Mouse (Mus musculus): ENCODE measurements at regions not wholly inside any gene's neighbourhood (a gene's known extent, or its start where the extent isn't known, plus 50 kb on each side); places are given as distances from the start of the nearest gene placed in this dataset.

- no peak for ATAC-seq
- WGBS (ENCODE audit: insufficient replicate concordance) = 64% methylated on average over 8 of the region's 8 CpGs
- H3K27ac ChIP-seq = no peak overlapping the region
- no peaks in the 10 kb centered on the region for H3K36me3 ChIP-seq
- H3K4me2 ChIP-seq = no peak overlapping the region
- H3K9me3 ChIP-seq (replicated peaks) = no peaks in the 10 kb centered on the region
- H3K9ac ChIP-seq = no peak overlapping the region
- H3K4me1 ChIP-seq = no peaks in the 10 kb centered on the region
- no peaks in the 10 kb centered on the region for H3K27me3 ChIP-seq (replicated peaks)
- no peak overlapping the region for H3K4me3 ChIP-seq
Measured at GRCm38 (mm10) chr7:39675124-39675846, 157.7 kb downstream of the Zfp619 start.

- no peak for ATAC-seq
- Histone ChIP-seq H3K4me3 (no peak overlapping the region), H3K9me3 (replicated peaks) (no peaks in the 10 kb centered on the region), H3K27me3 (replicated peaks) (no peaks in the 10 kb centered on the region), H3K27ac (no peak overlapping the region), H3K36me3 (no peaks in the 10 kb centered on the region), H3K4me1 (no peaks in the 10 kb centered on the region), H3K4me2 (no peak overlapping the region), H3K9ac (no peak overlapping the region)
- WGBS (ENCODE audit: insufficient replicate concordance) = 29% methylated on average over 1 of the region's 1 CpGs
Measured at GRCm38 (mm10) chr7:39675847-39676238, 158.3 kb downstream of the Zfp619 start.

GRCm38 (mm10) chr7:39680411-39680810, 162.8 kb downstream of the Zfp619 start:
- WGBS (ENCODE audit: insufficient replicate concordance) = 30% methylated on average over 2 of the region's 2 CpGs

GRCm38 (mm10) chr7:39696589-39696988, 179.0 kb downstream of the Zfp619 start:
- Histone ChIP-seq H3K9ac (no peak overlapping the region), H3K27me3 (replicated peaks) (no peaks in the 10 kb centered on the region), H3K4me3 (no peak overlapping the region), H3K9me3 (replicated peaks) (no peaks in the 10 kb centered on the region), H3K27ac (no peak overlapping the region), H3K4me2 (no peak overlapping the region), H3K36me3 (no peaks in the 10 kb centered on the region), H3K4me1 (no peaks in the 10 kb centered on the region)
- ATAC-seq = no peak
- 66% methylated on average over 2 of the region's 2 CpGs for WGBS (ENCODE audit: insufficient replicate concordance)

More at GRCm38 (mm10) chr7:39680411-39680810, 162.8 kb downstream of the Zfp619 start:
- ATAC-seq = no peak
- Histone ChIP-seq H3K27ac (no peak overlapping the region), H3K4me1 (no peaks in the 10 kb centered on the region), H3K36me3 (no peaks in the 10 kb centered on the region), H3K27me3 (replicated peaks) (no peaks in the 10 kb centered on the region), H3K4me2 (no peak overlapping the region), H3K9ac (no peak overlapping the region), H3K4me3 (no peak overlapping the region), H3K9me3 (replicated peaks) (no peaks in the 10 kb centered on the region)

GRCm38 (mm10) chr7:39701506-39701905, 183.9 kb downstream of the Zfp619 start:
- no peak overlapping the region for H3K4me2 ChIP-seq
- H3K4me3 ChIP-seq = no peak overlapping the region
- no peak overlapping the region for H3K27ac ChIP-seq
- H3K4me1 ChIP-seq = no peaks in the 10 kb centered on the region
- WGBS (ENCODE audit: insufficient replicate concordance) = 38% methylated on average over 2 of the region's 2 CpGs
- ATAC-seq = no peak
- H3K9ac ChIP-seq = no peak overlapping the region
- no peaks in the 10 kb centered on the region for H3K27me3 ChIP-seq (replicated peaks)
- no peaks in the 10 kb centered on the region for H3K36me3 ChIP-seq
- no peaks in the 10 kb centered on the region for H3K9me3 ChIP-seq (replicated peaks)

GRCm38 (mm10) chr7:39705118-39706095, 187.8 kb downstream of the Zfp619 start:
- H3K4me3 ChIP-seq = no peak overlapping the region
- no peak for ATAC-seq
- no peaks in the 10 kb centered on the region for H3K27me3 ChIP-seq (replicated peaks)
- H3K27ac ChIP-seq = no peak overlapping the region
- no peak overlapping the region for H3K4me2 ChIP-seq
- H3K4me1 ChIP-seq = no peaks in the 10 kb centered on the region
- no peak overlapping the region for H3K9ac ChIP-seq
- WGBS (ENCODE audit: insufficient replicate concordance) = 46% methylated on average over 5 of the region's 5 CpGs
- H3K36me3 ChIP-seq = no peaks in the 10 kb centered on the region
- no peaks in the 10 kb centered on the region for H3K9me3 ChIP-seq (replicated peaks)

- 48% methylated on average over 2 of the region's 2 CpGs for WGBS (ENCODE audit: insufficient replicate concordance)
- Histone ChIP-seq H3K36me3 (no peaks in the 10 kb centered on the region), H3K4me3 (no peak overlapping the region), H3K27me3 (replicated peaks) (no peaks in the 10 kb centered on the region), H3K27ac (no peak overlapping the region), H3K4me2 (no peak overlapping the region), H3K9me3 (replicated peaks) (no peaks in the 10 kb centered on the region), H3K9ac (no peak overlapping the region), H3K4me1 (no peaks in the 10 kb centered on the region)
- no peak for ATAC-seq
Measured at GRCm38 (mm10) chr7:39706606-39707005, 189.0 kb downstream of the Zfp619 start.

GRCm38 (mm10) chr7:39716340-39717150, 199.0 kb downstream of the Zfp619 start:
- 14% methylated on average over 11 of the region's 11 CpGs for WGBS (ENCODE audit: insufficient replicate concordance)

GRCm38 (mm10) chr7:39727935-39728557, 210.5 kb downstream of the Zfp619 start:
- Histone ChIP-seq H3K9me3 (replicated peaks) (no peaks in the 10 kb centered on the region), H3K4me2 (no peak overlapping the region), H3K9ac (no peak overlapping the region), H3K36me3 (no peaks in the 10 kb centered on the region), H3K4me1 (no peaks in the 10 kb centered on the region), H3K4me3 (no peak overlapping the region), H3K27me3 (replicated peaks) (no peaks in the 10 kb centered on the region), H3K27ac (no peak overlapping the region)
- WGBS (ENCODE audit: insufficient replicate concordance) = 62% methylated on average over 12 of the region's 12 CpGs
- ATAC-seq = no peak

More at GRCm38 (mm10) chr7:39716340-39717150, 199.0 kb downstream of the Zfp619 start:
- H3K27ac ChIP-seq = no peak overlapping the region
- H3K4me1 ChIP-seq = no peaks in the 10 kb centered on the region
- H3K9me3 ChIP-seq (replicated peaks) = no peaks in the 10 kb centered on the region
- H3K9ac ChIP-seq = no peak overlapping the region
- H3K4me2 ChIP-seq = no peak overlapping the region
- H3K4me3 ChIP-seq = no peak overlapping the region
- H3K36me3 ChIP-seq = no peaks in the 10 kb centered on the region
- no peaks in the 10 kb centered on the region for H3K27me3 ChIP-seq (replicated peaks)
- no peak for ATAC-seq

GRCm38 (mm10) chr7:39728930-39729329, 211.4 kb downstream of the Zfp619 start:
- ATAC-seq = no peak

GRCm38 (mm10) chr7:39729723-39730122, 212.2 kb downstream of the Zfp619 start:
- Histone ChIP-seq H3K36me3 (no peaks in the 10 kb centered on the region), H3K27me3 (replicated peaks) (no peaks in the 10 kb centered on the region), H3K9me3 (replicated peaks) (no peaks in the 10 kb centered on the region), H3K4me1 (no peaks in the 10 kb centered on the region), H3K4me2 (no peak overlapping the region), H3K9ac (no peak overlapping the region), H3K27ac (no peak overlapping the region), H3K4me3 (no peak overlapping the region)
- WGBS (ENCODE audit: insufficient replicate concordance) = 60% methylated on average over 3 of the region's 3 CpGs
- no peak for ATAC-seq

More at GRCm38 (mm10) chr7:39728930-39729329, 211.4 kb downstream of the Zfp619 start:
- 52% methylated on average over 7 of the region's 7 CpGs for WGBS (ENCODE audit: insufficient replicate concordance)
- H3K9ac ChIP-seq = no peak overlapping the region
- H3K4me1 ChIP-seq = no peaks in the 10 kb centered on the region
- no peak overlapping the region for H3K4me2 ChIP-seq
- H3K27ac ChIP-seq = no peak overlapping the region
- no peak overlapping the region for H3K4me3 ChIP-seq
- H3K27me3 ChIP-seq (replicated peaks) = no peaks in the 10 kb centered on the region
- no peaks in the 10 kb centered on the region for H3K36me3 ChIP-seq
- no peaks in the 10 kb centered on the region for H3K9me3 ChIP-seq (replicated peaks)

All from liver, embryonic 12.5 days (tissue).